Mouse (Mus musculus): ENCODE results near the gene Olfr1410.

Olfr1410 gene

DNA sequence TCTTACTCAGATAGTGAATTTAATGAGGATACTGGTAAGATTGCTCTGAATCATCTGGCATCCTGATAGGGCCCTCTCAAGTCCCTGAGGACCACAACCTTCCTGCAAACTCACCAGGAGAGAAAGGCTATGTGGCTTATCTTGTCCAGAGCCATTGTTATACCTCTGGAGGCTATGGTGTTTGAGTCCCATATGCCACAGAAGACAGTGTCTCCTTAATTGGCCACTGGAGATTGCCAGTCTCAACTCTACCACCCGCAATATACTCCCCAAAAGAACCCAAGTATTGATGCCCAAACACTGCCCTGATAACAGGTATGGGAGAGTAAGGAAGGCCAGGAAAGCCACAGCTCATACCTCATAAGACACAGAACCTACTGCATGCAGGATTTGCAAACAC is at the start of gene Olfr1410:
Gene Olfr1410 (plus strand): TSS at position 301 of the 400 bp plus-strand sequence.
- DNase-seq (ENCODE audit: low spot score) = no peak

DNA sequence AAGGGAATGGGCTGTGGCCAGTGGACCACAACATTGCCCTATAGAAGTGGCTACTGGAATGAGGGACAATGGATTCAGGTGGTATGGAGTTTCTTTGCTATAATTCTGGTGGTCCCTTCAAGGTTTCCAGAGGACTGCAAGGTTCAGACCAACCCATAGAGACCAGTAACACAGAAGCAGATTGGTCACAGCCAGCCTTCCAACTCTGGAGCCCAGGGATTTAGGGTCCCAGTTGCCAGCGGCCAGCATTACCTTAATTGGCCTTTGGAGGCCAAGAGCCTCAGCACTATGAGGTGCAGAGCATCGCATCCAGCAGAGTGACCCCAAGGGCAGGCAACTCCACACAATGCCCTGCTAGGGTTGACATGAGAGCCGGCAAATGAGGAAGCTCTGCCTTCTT is 34.6 kb upstream of the Olfr1410 start, which contains the start of gene Olfr1413:
Gene Olfr1413 (plus strand): TSS at position 301 of the 400 bp plus-strand sequence.
- no peak for DNase-seq (ENCODE audit: low spot score)

DNA sequence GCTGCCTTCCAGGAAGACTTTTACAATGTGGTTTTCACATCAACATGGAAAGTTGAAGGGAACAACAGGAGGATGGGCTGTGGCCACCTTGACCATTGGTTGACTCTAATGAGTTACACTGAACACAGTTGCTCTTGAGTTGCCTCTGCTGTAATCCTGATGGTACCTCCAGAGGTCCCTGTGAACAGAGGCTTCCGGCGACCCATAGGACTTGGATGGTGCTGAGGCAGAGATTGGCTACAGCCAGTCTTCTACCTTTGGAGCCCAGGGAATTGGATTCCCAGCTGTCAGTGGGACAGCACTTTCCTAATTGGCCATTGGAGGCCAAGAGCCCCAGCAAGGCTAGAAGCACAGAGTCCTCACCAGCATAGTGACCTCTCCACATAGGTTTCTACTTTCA is 20.1 kb upstream of the Olfr1410 start, which contains the start of gene Olfr1412:
Gene Olfr1412 (plus strand): TSS at position 301 of the 400 bp plus-strand sequence.
- no peak for DNase-seq (ENCODE audit: low spot score)

DNA sequence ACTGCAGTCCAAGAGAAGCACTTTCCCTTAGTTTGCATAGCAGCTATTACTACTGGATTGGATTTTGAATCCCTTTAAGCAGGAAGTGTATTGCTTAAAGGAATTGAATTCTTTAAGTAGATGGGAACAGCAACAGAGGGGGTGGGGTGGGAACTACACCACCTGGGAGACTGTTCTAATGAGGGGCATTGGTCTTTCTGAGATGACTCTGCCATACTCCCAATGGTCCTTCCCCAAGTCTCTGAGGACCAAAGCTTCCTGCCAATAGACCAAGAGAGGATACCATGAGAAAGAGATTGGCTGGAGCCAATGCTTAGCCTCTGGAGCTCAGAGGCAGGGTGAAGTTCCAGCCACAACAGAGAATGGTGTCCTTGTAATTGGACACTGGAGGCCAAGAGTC is 11.5 kb upstream of the Olfr1410 start, which contains the start of gene Olfr1411:
Gene Olfr1411 (plus strand): TSS at position 301 of the 400 bp plus-strand sequence.
- no peak for DNase-seq (ENCODE audit: low spot score)

DNA sequence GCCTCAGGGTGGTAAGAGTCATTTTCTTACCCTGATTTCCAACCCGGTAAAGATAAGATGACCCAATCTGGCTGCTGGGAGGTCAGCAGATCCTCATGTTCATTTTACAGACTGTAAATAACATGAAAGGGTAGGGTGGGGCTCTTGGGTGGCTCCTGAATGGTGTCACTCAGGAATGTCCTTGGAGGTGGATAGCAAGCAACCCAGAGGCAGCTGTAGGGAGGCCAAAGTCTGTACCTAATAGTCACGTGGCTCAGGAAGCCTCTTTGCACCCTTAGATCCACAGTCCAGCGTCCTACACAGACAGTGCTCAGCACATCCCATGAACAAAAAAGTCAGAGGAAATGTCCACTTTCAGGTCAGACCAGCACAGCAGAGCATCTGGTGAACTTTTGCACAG is 9.6 kb upstream of the Olfr1410 start:
- no peak for DNase-seq (ENCODE audit: low spot score)

DNA sequence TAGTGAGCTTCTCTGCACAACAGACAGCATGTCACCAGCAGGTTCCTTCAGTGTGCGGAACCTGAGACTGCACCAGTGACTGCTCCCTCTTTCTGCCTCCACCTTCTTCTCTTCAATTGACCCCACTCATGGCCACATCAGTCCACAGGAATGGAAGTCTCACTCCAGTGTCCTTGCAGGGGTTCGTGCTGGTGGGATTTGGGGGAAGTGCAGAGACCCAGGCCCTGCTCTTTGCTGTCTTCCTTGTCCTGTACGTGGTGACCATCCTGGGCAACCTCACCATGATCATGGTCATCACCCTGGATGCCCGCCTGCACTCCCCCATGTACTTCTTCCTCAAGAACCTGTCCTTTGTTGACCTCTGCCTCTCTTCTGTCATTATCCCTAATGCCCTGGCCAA is 2.1 kb downstream of the Olfr1410 start:
- no peak for DNase-seq (ENCODE audit: low spot score)

DNA sequence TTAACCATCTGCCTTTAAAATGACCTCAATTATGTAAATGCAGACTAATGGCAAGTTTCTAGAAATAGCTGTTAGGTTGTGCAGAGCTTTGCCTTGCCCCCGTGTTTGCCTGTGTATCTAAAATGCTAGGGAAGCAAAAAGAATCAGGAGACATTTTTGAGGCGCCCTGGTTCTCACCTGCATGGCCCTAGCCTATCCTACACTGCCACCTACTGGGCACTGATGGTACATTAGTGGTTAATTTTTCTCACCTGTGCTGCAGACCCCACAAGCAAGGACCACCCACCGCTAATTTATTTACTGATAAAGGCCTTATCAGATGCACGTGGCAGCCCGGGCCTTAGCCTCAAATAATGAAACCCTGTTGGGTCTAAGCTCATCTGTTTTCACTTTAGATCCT is 5.4 kb downstream of the Olfr1410 start:
- peak; percentile 9 for DNase-seq (ENCODE audit: low spot score)

DNA sequence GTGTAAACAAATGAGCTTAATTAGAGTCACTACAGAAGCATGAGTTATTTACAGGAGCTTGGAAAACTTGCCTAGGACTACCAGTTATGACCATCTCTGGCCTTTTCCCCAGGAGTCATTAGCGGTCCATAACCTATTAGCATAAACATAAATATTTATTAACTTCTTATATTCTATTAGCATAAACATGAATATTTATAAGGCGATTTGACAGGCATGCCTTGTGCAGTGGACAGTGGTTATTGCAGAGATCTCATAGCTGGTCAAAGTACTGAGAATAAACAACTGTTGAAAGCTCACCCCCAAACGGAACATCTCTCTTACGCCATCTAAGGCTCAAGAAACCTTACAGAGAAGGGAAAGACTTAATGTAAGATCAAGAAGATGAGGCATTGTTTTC is 7.6 kb downstream of the Olfr1410 start:
- DNase-seq (ENCODE audit: low spot score) = no peak

DNA sequence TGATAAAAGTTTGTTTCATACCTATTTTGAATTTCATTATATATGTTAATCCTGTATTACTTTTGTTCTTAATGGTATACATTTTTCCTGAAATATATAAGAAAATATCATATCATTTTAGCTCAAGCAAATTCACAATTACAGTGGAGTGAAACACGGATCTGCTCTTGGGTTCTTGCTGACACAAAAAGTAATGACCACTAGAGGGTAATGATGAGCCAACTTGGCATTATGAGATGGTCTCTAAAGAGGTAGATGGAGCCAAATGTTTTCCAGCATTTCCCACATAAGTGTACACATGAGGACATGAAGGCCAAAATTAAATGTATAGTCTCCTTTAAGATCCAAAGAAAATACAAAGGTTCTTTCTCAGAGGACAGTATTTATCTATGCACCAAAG is 8.9 kb downstream of the Olfr1410 start:
- DNase-seq (ENCODE audit: low spot score) = no peak

DNA sequence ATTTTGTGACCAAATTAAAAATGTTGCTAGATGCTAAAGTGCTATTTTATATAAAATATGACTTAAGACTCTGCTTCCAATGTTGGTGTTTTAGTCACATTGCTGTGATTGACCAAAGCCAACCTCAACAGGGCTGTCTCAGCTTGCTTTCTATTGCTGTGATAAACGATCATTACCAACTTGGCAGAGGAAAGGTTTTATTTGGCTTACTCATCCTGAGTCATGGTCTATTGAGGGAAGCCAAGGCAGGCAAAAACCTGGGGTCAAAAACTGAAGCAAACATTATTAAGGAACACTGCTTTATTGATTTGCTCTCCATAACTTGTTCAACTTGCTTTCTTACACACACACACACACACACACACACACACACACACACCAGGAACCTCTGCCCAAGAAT is 10.5 kb downstream of the Olfr1410 start:
- DNase-seq (ENCODE audit: low spot score) = no peak

DNA sequence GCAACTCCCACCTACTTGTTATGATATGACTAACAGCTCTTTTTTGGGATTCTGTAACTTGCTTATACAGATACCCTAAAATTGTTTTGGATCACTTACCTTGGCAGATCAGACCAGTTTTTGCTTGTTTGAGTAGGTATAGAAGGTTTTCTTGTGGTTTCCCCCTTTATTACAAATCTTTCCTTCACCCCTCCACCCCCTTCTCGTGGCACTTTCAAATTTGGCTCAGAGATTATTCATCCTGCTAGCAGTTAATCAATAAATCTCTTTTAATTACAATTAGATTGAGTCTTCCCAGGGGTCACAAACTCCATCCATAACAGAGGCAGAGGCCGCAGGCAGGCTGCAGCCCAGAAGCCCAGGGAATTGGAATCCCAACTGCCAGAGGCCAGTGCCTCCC is 11.9 kb downstream of the Olfr1410 start, which contains the start of gene Olfr12:
Gene Olfr12 (plus strand): TSS at position 301 of the 400 bp plus-strand sequence.
- DNase-seq (ENCODE audit: low spot score) = no peak

DNA sequence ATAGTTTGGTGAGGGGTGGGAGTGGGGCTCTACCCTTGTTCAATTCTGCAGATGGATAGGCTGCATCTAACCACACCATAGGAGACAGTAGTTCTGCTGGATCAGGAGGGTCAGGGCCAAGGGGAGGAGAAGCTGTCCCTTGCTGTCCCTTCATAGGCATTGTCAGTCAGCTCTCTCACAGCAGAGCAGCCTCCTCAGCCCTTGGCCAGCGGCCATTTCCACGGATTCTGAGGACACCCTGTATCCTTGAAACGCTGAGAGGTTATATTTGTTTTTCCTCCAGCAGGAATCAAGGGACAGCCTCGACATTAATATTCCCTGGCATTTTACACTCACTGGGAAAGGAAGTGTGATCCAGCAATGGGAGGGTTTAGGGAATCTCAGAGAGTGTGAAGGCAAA is 12.8 kb downstream of the Olfr1410 start:
- no peak for DNase-seq (ENCODE audit: low spot score)

DNA sequence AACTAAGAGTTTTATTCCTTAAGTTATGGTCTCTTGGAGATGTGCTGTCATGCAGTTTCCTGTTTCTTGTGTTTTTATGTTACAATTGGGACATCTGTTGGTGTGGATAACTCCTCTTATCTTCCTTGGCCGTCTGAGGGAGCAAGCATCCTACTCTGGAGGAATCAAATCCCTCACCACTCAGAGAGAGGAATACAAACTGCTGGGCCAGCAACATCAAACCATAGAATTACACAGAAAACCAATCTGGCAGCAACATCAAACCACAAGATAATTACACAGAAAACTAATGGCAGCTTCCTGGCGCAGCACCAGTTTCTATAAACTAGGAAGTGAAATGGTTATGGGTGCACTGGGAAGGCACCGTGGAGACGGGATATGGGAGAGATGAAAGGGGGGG is 22.6 kb downstream of the Olfr1410 start:
- DNase-seq (ENCODE audit: low spot score) = no peak

DNA sequence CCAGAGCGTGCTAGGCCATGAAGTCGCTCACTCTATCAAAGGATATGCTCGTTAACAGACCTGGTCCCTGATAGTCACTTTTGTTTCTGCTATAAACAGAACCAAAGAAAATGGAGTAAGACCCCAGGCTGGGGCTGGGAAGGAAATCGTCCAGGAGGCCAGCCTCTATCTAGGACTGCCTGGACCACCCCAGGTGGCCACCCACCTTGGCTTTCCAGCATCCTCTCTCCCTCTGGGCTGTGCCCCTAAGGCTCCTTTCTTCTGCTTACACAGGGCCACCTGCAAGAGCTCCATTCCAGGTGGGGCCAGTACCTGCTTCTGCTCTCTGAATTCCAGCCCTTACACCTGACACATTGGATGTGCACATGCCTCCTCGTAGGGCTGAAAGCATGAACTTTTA is 26.6 kb downstream of the Olfr1410 start:
- DNase-seq (ENCODE audit: low spot score) = no peak

DNA sequence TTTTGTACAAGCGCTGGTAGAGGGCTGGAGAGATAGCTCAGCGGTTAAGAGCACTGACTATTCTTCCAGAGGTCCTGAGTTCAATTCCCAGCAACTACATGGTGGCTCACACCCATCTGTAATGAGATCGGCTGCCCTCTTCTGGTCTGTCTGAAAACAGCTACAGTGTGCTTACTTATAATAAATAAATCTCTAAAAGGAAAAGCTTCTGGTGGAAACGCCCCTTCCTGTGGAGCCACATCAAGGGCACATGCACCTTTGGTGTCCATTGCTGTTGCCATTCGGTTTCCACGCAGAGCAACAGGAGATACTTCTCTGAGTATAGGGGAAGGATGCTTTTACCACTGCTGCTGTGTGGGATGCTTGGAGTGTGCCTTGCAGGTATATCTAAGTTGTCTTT is 27.4 kb downstream of the Olfr1410 start:
- no peak for DNase-seq (ENCODE audit: low spot score)

DNA sequence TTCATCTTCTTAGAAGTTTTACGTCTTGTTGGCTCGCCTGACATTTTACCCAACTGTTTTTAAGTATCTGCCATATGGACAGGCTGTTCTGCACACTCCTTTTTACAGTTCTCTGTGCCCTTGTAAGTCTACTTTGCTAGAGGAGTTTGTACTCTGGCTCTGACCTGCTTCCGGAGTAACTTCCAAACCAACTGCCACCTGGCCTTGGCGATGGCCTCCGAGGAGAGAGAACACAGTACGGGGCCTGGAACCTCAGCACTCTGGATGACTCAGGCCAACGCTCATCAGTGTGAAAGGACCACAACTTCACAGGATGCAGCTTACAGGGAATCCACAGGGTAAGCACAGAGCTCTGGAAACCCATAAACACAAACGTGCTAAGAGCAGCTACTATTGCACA is 28.1 kb downstream of the Olfr1410 start:
- DNase-seq (ENCODE audit: low spot score) = no peak

DNA sequence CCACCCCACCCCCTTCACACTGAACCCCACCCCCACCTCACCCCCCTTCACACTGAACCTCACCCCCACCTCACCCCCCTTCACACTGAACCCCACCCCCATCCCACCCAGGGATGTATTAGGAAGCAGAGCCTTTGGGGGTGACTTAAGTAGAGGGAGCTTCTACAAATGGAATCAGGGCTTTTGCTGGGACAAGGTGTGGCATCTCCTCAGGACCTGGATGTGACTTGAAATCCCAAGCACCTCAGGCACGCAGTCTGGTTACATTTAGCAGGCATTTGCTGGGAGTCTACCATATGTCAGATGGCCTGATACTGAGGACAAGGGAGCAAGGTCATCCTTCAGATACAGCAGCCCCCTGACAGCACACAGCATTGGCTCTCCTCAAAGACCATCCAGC is 29.0 kb downstream of the Olfr1410 start:
- no peak for DNase-seq (ENCODE audit: low spot score)

DNA sequence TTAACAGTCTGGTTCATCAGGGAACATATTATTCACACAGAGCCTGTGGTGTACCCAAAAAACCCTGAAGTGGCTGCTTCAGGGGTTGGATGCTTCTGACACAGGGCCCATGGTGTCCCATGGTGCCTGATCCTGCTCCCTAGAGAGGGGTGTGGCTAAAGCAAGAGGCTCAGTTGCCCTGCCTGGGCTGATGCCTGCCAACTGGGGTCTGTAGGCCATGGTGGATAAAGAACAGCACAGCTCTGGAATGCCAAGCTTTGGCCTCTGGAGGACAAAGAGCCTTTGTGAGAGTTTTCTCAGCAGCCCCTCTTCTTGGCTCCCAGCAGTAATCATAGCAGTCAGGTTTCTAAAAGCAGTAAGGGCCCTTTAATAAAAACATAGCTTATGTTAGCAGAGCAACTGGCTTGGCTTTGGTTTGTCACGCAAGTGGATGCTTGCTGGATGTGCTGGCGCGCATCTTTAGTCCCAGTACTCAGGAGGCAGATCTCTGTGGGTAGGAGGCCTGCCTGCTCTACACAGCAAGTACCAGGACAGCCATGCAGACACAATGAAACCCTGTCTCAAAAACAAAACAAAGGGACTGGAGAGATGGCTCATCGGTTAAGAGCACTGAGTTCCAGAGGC is 29.5 kb downstream of the Olfr1410 start:
- no peak for DNase-seq (ENCODE audit: low spot score)

DNA sequence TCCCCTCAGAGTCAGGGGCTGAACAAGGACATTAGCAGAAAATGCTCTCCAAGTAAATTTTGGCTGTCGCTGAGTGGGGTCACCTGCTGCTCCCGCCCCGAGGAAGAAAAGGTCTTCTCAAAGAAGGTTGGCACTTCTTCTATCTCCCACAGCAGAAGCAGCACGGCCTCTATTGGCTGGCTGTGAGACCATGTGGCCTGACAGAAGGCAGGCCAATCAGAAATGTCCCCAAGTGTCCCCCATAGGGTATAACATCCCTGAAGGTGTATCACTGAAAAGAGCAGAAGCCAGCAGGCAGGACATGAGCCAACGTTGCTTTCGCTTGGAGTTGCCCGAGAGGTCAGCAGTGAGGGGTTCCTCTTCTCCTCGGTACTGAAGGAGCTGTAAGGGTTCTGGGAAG is 30.4 kb downstream of the Olfr1410 start:
- DNase-seq (ENCODE audit: low spot score) = no peak

DNA sequence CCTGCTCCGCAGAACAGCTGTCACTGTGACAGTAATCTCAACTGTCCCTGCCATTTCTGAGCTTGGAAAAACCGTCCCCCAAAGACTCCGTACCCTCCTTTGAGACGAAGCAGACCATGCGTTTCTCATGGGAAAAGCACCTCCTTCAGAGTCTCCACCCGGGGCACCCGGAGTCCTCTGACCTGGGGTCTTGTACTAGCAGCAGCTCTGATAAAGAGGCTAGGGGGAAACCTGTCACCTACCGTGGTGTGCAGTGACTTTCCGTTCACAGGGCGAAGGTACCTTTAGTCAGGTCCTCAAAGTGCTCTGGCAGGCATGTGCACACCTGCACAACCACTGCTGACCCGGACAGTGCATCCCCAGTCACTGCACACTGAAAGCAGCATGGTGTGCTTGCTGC is 31.1 kb downstream of the Olfr1410 start:
- DNase-seq (ENCODE audit: low spot score) = no peak

DNA sequence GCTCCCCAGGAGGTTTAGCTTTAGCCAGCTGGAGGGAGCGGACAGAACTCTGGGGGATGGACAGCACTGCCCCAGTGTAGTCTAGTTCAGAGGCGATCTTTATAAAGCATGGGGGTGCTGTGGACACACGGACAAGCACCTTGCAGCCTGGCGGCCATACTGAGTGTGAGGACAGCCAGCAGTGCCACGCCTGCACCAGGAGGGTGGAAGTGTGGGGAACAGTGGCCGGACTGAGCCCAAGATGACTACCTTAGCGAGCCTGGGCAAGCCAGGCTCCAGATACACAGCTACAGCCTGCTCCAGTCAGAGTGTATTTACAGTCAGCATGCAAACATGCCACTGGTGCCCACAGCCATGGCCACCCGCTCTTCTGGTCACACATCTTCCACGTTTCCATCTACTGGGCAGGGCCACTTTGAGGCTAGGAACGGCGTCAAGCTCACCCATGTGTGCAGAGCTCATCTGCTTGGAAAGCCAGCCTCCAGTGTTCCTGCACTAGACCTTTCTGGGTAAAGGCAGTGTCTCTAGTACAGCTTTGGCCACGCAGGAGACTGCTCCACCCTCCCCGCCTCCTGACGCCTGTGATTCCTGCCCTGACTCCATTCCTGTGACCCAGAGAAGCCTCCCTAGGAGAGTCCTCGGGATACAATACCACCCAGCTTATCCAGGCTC is 32.1 kb downstream of the Olfr1410 start:
- no peak for DNase-seq (ENCODE audit: low spot score)

DNA sequence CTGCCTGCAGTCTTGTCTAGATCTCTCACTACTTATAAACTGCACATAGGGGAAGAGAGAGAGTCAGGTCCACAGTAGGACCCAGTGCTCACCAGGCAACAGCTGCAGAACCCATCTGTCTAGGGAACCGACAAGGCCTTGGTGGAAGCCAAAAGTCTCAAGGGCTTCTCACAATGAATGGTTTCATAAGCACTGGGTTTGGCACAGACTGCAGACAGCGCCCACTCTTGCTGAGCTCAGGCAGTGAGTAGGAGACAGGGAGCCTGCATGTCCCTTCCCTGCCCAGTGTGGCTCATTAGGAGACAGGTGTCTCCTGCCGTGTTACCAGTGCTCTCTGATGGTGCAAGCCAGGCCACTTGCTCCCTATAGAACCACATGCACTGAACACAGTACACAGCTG is 32.6 kb downstream of the Olfr1410 start:
- DNase-seq (ENCODE audit: low spot score) = no peak

DNA sequence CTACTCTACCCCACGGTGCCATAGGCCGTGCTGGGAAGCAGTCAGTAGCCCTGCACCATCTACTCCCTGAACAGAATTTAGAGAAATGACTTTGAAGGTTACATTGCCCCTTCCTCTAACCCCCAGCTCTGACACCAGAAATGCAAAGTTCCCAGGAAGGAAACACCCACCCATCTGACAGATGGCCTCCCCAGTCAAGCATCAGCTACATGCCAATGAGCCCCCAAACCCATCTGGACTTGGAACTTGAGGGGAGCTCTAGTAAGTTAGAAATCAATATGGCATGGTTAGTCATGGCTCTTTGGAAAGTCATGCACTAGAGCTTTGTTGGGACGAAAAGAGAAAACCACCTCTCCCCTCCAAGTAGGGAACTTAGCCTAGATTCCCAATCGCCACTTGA is 33.2 kb downstream of the Olfr1410 start:
- no peak for DNase-seq (ENCODE audit: low spot score)

DNA sequence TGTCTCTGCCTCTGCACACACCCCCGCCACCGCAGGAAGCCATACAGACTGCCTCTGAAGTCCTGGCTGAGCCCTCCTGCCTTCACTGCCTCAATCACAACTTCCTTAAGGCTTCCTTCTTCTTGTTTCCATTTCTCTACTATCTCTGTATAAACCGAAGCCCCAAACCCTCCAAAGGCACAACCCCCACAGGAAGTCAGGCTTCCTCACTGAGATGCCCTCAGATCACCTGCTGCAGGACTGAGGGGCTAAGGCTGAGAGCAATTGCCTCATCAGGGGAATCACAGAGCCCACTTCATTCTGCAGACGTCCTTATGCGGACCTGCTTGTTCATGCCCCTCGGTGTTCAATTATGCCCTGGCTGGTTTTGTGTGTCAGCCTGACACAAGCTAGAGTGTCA is 34.8 kb downstream of the Olfr1410 start:
- DNase-seq (ENCODE audit: low spot score) = no peak

All from spleen, adult 12 weeks (tissue).